Mouse (Mus musculus) heart, embryonic 11.5 days (tissue): ENCODE results near the gene Sorcs2. TPM values are rescaled to one million over a fixed set of nuclear protein-coding genes. Genes with fewer than 3 reads are reported as not detected.
A peak's percentile ranks its signal among the peaks of the same experiment; 100 is the strongest.

ENCODE experiments used
- ATAC-seq: fragments of 200-750 bp; cut with Nextera tagmentation; replicated peaks from 2 replicates; pipeline ENCODE4 v1.8.0; 2017; ENCODE audit warnings: moderate library complexity; ENCODE audit not compliant: insufficient number of reproducible peaks, low FRiP score, low TSS enrichment
- H3K27ac ChIP-seq: fragments of 300-500 bp; sonication (generic); 2 replicates; pipeline ENCODE4 v1.5.1; 2014; ENCODE audit warnings: mild to moderate bottlenecking, low read depth, low read length
- H3K27me3 ChIP-seq: fragments of 300-500 bp; sonication (generic); 2 replicates; pipeline ENCODE4 v1.6.1; 2014; ENCODE audit warnings: mild to moderate bottlenecking, low read length, mixed read lengths; ENCODE audit not compliant: control insufficient read depth, insufficient read depth
- H3K36me3 ChIP-seq: fragments of 300-500 bp; sonication (generic); 2 replicates; pipeline ENCODE4 v1.6.1; 2014; ENCODE audit warnings: mild to moderate bottlenecking, low read length, moderate library complexity, mixed read lengths; ENCODE audit not compliant: control insufficient read depth, insufficient read depth
- H3K4me1 ChIP-seq: fragments of 300-500 bp; sonication (generic); 2 replicates; pipeline ENCODE4 v1.6.1; 2014; ENCODE audit warnings: low read length; ENCODE audit not compliant: control insufficient read depth, insufficient read depth
- H3K4me2 ChIP-seq: fragments of 300-500 bp; sonication (generic); 2 replicates; pipeline ENCODE4 v1.6.1; 2014; ENCODE audit warnings: mild to moderate bottlenecking, moderate library complexity
- H3K4me3 ChIP-seq: fragments of 300-500 bp; sonication (generic); 2 replicates; pipeline ENCODE4 v1.5.1; 2014; ENCODE audit warnings: low read depth, low read length
- H3K9ac ChIP-seq: fragments of 300-500 bp; sonication (generic); 2 replicates; pipeline ENCODE4 v1.6.1; 2014; ENCODE audit warnings: mild to moderate bottlenecking, low read depth, low read length, moderate library complexity
- H3K9me3 ChIP-seq: fragments of 300-500 bp; sonication (generic); replicated peaks from 2 replicates; pipeline ENCODE4 v1.6.1; 2016; ENCODE audit warnings: low read length; ENCODE audit not compliant: control insufficient read depth
- WGBS: fragments of 180-500 bp; shearing (Covaris S2); extraction: QIAGEN DNeasy Blood & Tissue Kit; methylation state at CpG from one replicate; pipeline ENCODE4 v1.1.7; 2014; ENCODE audit not compliant: insufficient replicate concordance; 5-methylcytosine and 5-hydroxymethylcytosine counted together
- polyA plus RNA-seq: library from polyadenylated mRNA; unstranded; fragments of >200 nt; fragmentation: Nextera tagmentation; extraction: Ambion mirVana; gene quantifications from 2 replicates; pipeline ENCODE4 v1.2.1, GENCODE M21; 2014

Sorcs2 gene
- 7.1 and 7.3 TPM in 2 replicates for polyA plus RNA-seq

GRCm38 (mm10) chr5:36397837-36398282 is at the start of gene Sorcs2:
Gene Sorcs2, minus strand, starts transcription at chr5:36398139.
- H3K4me2 ChIP-seq = peak within 1 kb of the TSS; percentile 79
- peak within 1 kb of the TSS; percentile 78 for H3K9ac ChIP-seq
- WGBS = 1% methylated on average over 42 of the region's 45 CpGs
- H3K27ac ChIP-seq = no peak within 1 kb of the TSS
- ATAC-seq = peak; percentile 51; the same call in 1 of the 2 replicates
- no peaks in the 10 kb centered on the region for H3K9me3 ChIP-seq
- peak within 1 kb of the TSS; percentile 67 for H3K4me3 ChIP-seq
- 0 out of 2 replicates have a peak, but pooled peaks cover 3% of the 10 kb centered on the region for H3K4me1 ChIP-seq
- no peaks in the 10 kb centered on the region for H3K36me3 ChIP-seq
- peaks cover 13% of the 10 kb centered on the region for H3K27me3 ChIP-seq

GRCm38 (mm10) chr5:36446166-36446890 is 48.4 kb upstream of the Sorcs2 start:
- ATAC-seq = no peak
- no peak overlapping the region for H3K27ac ChIP-seq
- peaks cover 28% of the 10 kb centered on the region for H3K27me3 ChIP-seq
- no peaks in the 10 kb centered on the region for H3K9me3 ChIP-seq
- WGBS = 30% methylated on average over 9 of the region's 9 CpGs
- no peak overlapping the region for H3K9ac ChIP-seq
- H3K36me3 ChIP-seq = no peaks in the 10 kb centered on the region
- no peak overlapping the region for H3K4me2 ChIP-seq
- no peak overlapping the region for H3K4me3 ChIP-seq
- H3K4me1 ChIP-seq = peaks cover 9% of the 10 kb centered on the region

- Histone ChIP-seq H3K36me3 (no peaks in the 10 kb centered on the region), H3K4me3 (no peak overlapping the region), H3K27me3 (peaks cover 28% of the 10 kb centered on the region), H3K27ac (no peak overlapping the region), H3K4me1 (peaks cover 7% of the 10 kb centered on the region), H3K4me2 (no peak overlapping the region), H3K9me3 (no peaks in the 10 kb centered on the region), H3K9ac (no peak overlapping the region)
- 21% methylated on average over 8 of the region's 8 CpGs for WGBS
- ATAC-seq = no peak
These were observed 47.1 kb upstream of the Sorcs2 start for GRCm38 (mm10) chr5:36445028-36445427.

- Histone ChIP-seq H3K9me3 (no peaks in the 10 kb centered on the region), H3K9ac (no peak overlapping the region), H3K4me3 (no peak overlapping the region), H3K27me3 (peaks cover 28% of the 10 kb centered on the region), H3K4me2 (no peak overlapping the region), H3K4me1 (peaks cover 3% of the 10 kb centered on the region), H3K36me3 (no peaks in the 10 kb centered on the region), H3K27ac (no peak overlapping the region)
- 41% methylated on average over 4 of the region's 4 CpGs for WGBS
- ATAC-seq = no peak
These were observed 46.7 kb upstream of the Sorcs2 start for GRCm38 (mm10) chr5:36444611-36445010.

- peaks cover 23% of the 10 kb centered on the region for H3K27me3 ChIP-seq
- WGBS = 68% methylated on average over 3 of the region's 3 CpGs
- H3K36me3 ChIP-seq = no peaks in the 10 kb centered on the region
- no peak overlapping the region for H3K9ac ChIP-seq
- no peaks in the 10 kb centered on the region for H3K9me3 ChIP-seq
- H3K4me2 ChIP-seq = no peak overlapping the region
- H3K4me3 ChIP-seq = no peak overlapping the region
- no peak for ATAC-seq
- no peaks in the 10 kb centered on the region for H3K4me1 ChIP-seq
- no peak overlapping the region for H3K27ac ChIP-seq
These were observed 42.8 kb upstream of the Sorcs2 start for GRCm38 (mm10) chr5:36440741-36441140.

GRCm38 (mm10) chr5:36436858-36437257 is 38.9 kb upstream of the Sorcs2 start:
- Histone ChIP-seq H3K9me3 (no peaks in the 10 kb centered on the region), H3K9ac (no peak overlapping the region), H3K4me2 (no peak overlapping the region), H3K36me3 (no peaks in the 10 kb centered on the region), H3K27ac (no peak overlapping the region), H3K27me3 (no peaks in the 10 kb centered on the region), H3K4me1 (no peaks in the 10 kb centered on the region), H3K4me3 (no peak overlapping the region)
- no peak for ATAC-seq
- 60% methylated on average over 4 of the region's 4 CpGs for WGBS

- WGBS = 65% methylated on average over 9 of the region's 9 CpGs
These were observed 36.5 kb upstream of the Sorcs2 start for GRCm38 (mm10) chr5:36434398-36434967.

GRCm38 (mm10) chr5:36431711-36432110 is 33.8 kb upstream of the Sorcs2 start:
- Histone ChIP-seq H3K4me3 (no peak overlapping the region), H3K27ac (no peak overlapping the region), H3K36me3 (no peaks in the 10 kb centered on the region), H3K4me1 (no peaks in the 10 kb centered on the region), H3K27me3 (no peaks in the 10 kb centered on the region), H3K4me2 (no peak overlapping the region), H3K9me3 (no peaks in the 10 kb centered on the region), H3K9ac (no peak overlapping the region)
- ATAC-seq = no peak
- 57% methylated on average over 2 of the region's 2 CpGs for WGBS

More at GRCm38 (mm10) chr5:36434398-36434967, 36.5 kb upstream of the Sorcs2 start:
- Histone ChIP-seq H3K9ac (no peak overlapping the region), H3K4me2 (no peak overlapping the region), H3K4me3 (no peak overlapping the region), H3K4me1 (no peaks in the 10 kb centered on the region), H3K9me3 (no peaks in the 10 kb centered on the region), H3K27me3 (no peaks in the 10 kb centered on the region), H3K27ac (no peak overlapping the region), H3K36me3 (no peaks in the 10 kb centered on the region)
- ATAC-seq = no peak
